Mouse (Mus musculus) E14TG2a.4 (cell line): ENCODE data around the gene Coa4.

ENCODE experiments used
- CTCF ChIP-seq: conservative IDR thresholded peaks from 2 replicates; pipeline ENCODE4 v1.5.1; 2014; ENCODE audit warnings: low read length
- NANOG ChIP-seq: IDR thresholded peaks from 2 replicates; pipeline ENCODE4 v1.6.1; 2014; ENCODE audit warnings: borderline replicate concordance, low read length, mixed read lengths
- POU5F1 ChIP-seq: IDR thresholded peaks from 2 replicates; pipeline ENCODE4 v1.6.1; 2014; ENCODE audit warnings: low read length, borderline replicate concordance

- TF ChIP-seq CTCF (no peak), NANOG (no peak), POU5F1 (no peak)
Observed at GRCm38 (mm10) chr7:100488474-100489048, 48.3 kb upstream of the Coa4 start.
